Mouse (Mus musculus): ENCODE measurements around the gene Btbd17. TPM values are rescaled to one million over a fixed set of nuclear protein-coding genes. Genes with fewer than 3 reads are reported as not detected.

The Btbd17 gene
- total RNA-seq, 2 experiments from 2014 or later = not detected

GRCm38 (mm10) chr11:114803990-114804389, 8.2 kb upstream of the Btbd17 start:
- no peak for DNase-seq (ENCODE audit: low spot score)

- no peak for DNase-seq (ENCODE audit: low spot score)
Observed at GRCm38 (mm10) chr11:114802540-114803267, 7.0 kb upstream of the Btbd17 start.

GRCm38 (mm10) chr11:114801906-114802305, 6.2 kb upstream of the Btbd17 start:
- no peak for DNase-seq (ENCODE audit: low spot score)

- DNase-seq (ENCODE audit: low spot score) = no peak
Observed at GRCm38 (mm10) chr11:114798624-114799023, 2.9 kb upstream of the Btbd17 start, which contains the start of gene Gpr142. TSS of gene Gpr142 (plus strand) at chr11:114798924.

GRCm38 (mm10) chr11:114797981-114798380, 2.2 kb upstream of the Btbd17 start:
- no peak for DNase-seq (ENCODE audit: low spot score)

- DNase-seq (ENCODE audit: low spot score) = no peak
Observed at GRCm38 (mm10) chr11:114797176-114797575, 1.4 kb upstream of the Btbd17 start.

GRCm38 (mm10) chr11:114795231-114795746, 456 bp downstream of the Btbd17 start:
- DNase-seq (ENCODE audit: low spot score) = no peak

GRCm38 (mm10) chr11:114794691-114795090, 1.1 kb downstream of the Btbd17 start:
- no peak for DNase-seq (ENCODE audit: low spot score)

- DNase-seq (ENCODE audit: low spot score) = no peak
Observed at GRCm38 (mm10) chr11:114793868-114794545, 1.7 kb downstream of the Btbd17 start.

- no peak for DNase-seq (ENCODE audit: low spot score)
Observed at GRCm38 (mm10) chr11:114792931-114793494, 2.7 kb downstream of the Btbd17 start.

GRCm38 (mm10) chr11:114791891-114792411, 3.8 kb downstream of the Btbd17 start:
- DNase-seq (ENCODE audit: low spot score) = no peak

GRCm38 (mm10) chr11:114791351-114791889, 4.3 kb downstream of the Btbd17 start:
- no peak for DNase-seq (ENCODE audit: low spot score)

- no peak for DNase-seq (ENCODE audit: low spot score)
Observed at GRCm38 (mm10) chr11:114790841-114791240, 4.9 kb downstream of the Btbd17 start.

GRCm38 (mm10) chr11:114790171-114790570, 5.6 kb downstream of the Btbd17 start:
- no peak for DNase-seq (ENCODE audit: low spot score)

GRCm38 (mm10) chr11:114789716-114790115, 6.0 kb downstream of the Btbd17 start:
- no peak for DNase-seq (ENCODE audit: low spot score)

GRCm38 (mm10) chr11:114789061-114789714, 6.6 kb downstream of the Btbd17 start:
- peak; percentile 80 for DNase-seq (ENCODE audit: low spot score)

- DNase-seq (ENCODE audit: low spot score) = no peak
Observed at GRCm38 (mm10) chr11:114787611-114788010, 8.1 kb downstream of the Btbd17 start.

- DNase-seq (ENCODE audit: low spot score) = no peak
Observed at GRCm38 (mm10) chr11:114786326-114786725, 9.4 kb downstream of the Btbd17 start.

GRCm38 (mm10) chr11:114785892-114786291, 9.9 kb downstream of the Btbd17 start:
- no peak for DNase-seq (ENCODE audit: low spot score)

- no peak for DNase-seq (ENCODE audit: low spot score)
Observed at GRCm38 (mm10) chr11:114780076-114780475, 15.7 kb downstream of the Btbd17 start.

GRCm38 (mm10) chr11:114771896-114772295, 23.8 kb downstream of the Btbd17 start:
- DNase-seq (ENCODE audit: low spot score) = no peak

Data from gastrocnemius, adult 18-20 months (tissue).